Mouse (Mus musculus): Measurements from ENCODE around the gene Lrp1.
A peak's percentile ranks its signal among the peaks of the same experiment; 100 is the strongest.

The Lrp1 gene

GRCm38 (mm10) chr10:127520714-127521357 is 100.1 kb downstream of the Lrp1 start:
- DNase-seq (ENCODE audit: low spot score in 2 of 2) = no peak

GRCm38 (mm10) chr10:127519903-127520713 is 100.8 kb downstream of the Lrp1 start:
- no peak for DNase-seq (ENCODE audit: low spot score in 2 of 2)

- DNase-seq (ENCODE audit: low spot score in 2 of 2) = no peak
Observed at GRCm38 (mm10) chr10:127519041-127519701, 101.8 kb downstream of the Lrp1 start.

GRCm38 (mm10) chr10:127517941-127518340 is 103.0 kb downstream of the Lrp1 start:
- no peak for DNase-seq (ENCODE audit: low spot score in 2 of 2)

- DNase-seq (ENCODE audit: low spot score in 2 of 2) = peak; percentile 55 to 56
Observed at GRCm38 (mm10) chr10:127516576-127517260, 104.2 kb downstream of the Lrp1 start.

- DNase-seq (ENCODE audit: low spot score in 2 of 2) = no peak
Observed at GRCm38 (mm10) chr10:127515983-127516459, 104.9 kb downstream of the Lrp1 start.

- no peak for DNase-seq (ENCODE audit: low spot score in 2 of 2)
Observed at GRCm38 (mm10) chr10:127515271-127515982, 105.5 kb downstream of the Lrp1 start.

GRCm38 (mm10) chr10:127514764-127515163 is 106.2 kb downstream of the Lrp1 start, which contains the start of gene Ndufa4l2:
Ndufa4l2 (plus strand) TSS chr10:127514967.
- DNase-seq (ENCODE audit: low spot score in 2 of 2) = peak; percentile 68 to 81

GRCm38 (mm10) chr10:127514111-127514698 is 106.7 kb downstream of the Lrp1 start:
- no peak for DNase-seq (ENCODE audit: low spot score in 2 of 2)

- DNase-seq (ENCODE audit: low spot score in 2 of 2) = no peak
Observed at GRCm38 (mm10) chr10:127513501-127514091, 107.4 kb downstream of the Lrp1 start.

GRCm38 (mm10) chr10:127512813-127513212 is 108.1 kb downstream of the Lrp1 start:
- peak; percentile 82 to 94 for DNase-seq (ENCODE audit: low spot score in 2 of 2)

GRCm38 (mm10) chr10:127512307-127512666 is 108.7 kb downstream of the Lrp1 start:
- no peak for DNase-seq (ENCODE audit: low spot score in 2 of 2)

GRCm38 (mm10) chr10:127511634-127512306 is 109.2 kb downstream of the Lrp1 start:
- no peak for DNase-seq (ENCODE audit: low spot score in 2 of 2)

GRCm38 (mm10) chr10:127510895-127511617 is 109.9 kb downstream of the Lrp1 start:
- DNase-seq (ENCODE audit: low spot score in 2 of 2) = no peak

GRCm38 (mm10) chr10:127509837-127510701 is 110.9 kb downstream of the Lrp1 start:
- no peak for DNase-seq (ENCODE audit: low spot score in 2 of 2)

GRCm38 (mm10) chr10:127509051-127509836 is 111.7 kb downstream of the Lrp1 start:
- DNase-seq (ENCODE audit: low spot score in 2 of 2) = peak; percentile 53 to 61

- peak in 1 of 2 experiments; percentile 35 for DNase-seq (ENCODE audit: low spot score in 2 of 2)
Observed at GRCm38 (mm10) chr10:127508239-127508638, 112.7 kb downstream of the Lrp1 start.

All from heart, adult 9 months (tissue).